Mouse (Mus musculus): ENCODE results near the gene Pik3c2b. TPM values are rescaled to one million over a fixed set of nuclear protein-coding genes. Genes with fewer than 3 reads are reported as not detected.

The Pik3c2b gene
- total RNA-seq, 1 experiment: 3.1 TPM

GRCm38 (mm10) chr1:133013331-133013730 lies 32.1 kb upstream of the Pik3c2b start:
- TF ChIP-seq ZNF384 (IDR thresholded peaks at IDR 0.05; ENCODE audit: low read depth, low read length): no peak
- TF ChIP-seq CHD2 (IDR thresholded peaks at IDR 0.05; ENCODE audit: low read depth, low read length): no peak
- no peak for TF ChIP-seq HCFC1 (IDR thresholded peaks at IDR 0.05; ENCODE audit: borderline replicate concordance, insufficient read depth, low read length)
- no peak for TF ChIP-seq MAFK (IDR thresholded peaks at IDR 0.05; ENCODE audit: insufficient read depth, low read depth, low read length)
- no peak for TF ChIP-seq ZC3H11A (IDR thresholded peaks at IDR 0.05; ENCODE audit: borderline replicate concordance, low read depth, low read length)
- Histone ChIP-seq H3K4me1 (ENCODE audit: control insufficient read depth in 2 of 2, insufficient read depth in 2 of 2, low read length in 2 of 2, poor library complexity in 1 of 2) (peaks cover 1 to 2% of the 10 kb centered on the region in 2 experiments; a peak in 1 of 4 replicates), H3K4me3 (ENCODE audit: insufficient read depth in 1 of 2, low read depth in 1 of 2, low read length in 2 of 2, poor library complexity in 1 of 2, severe bottlenecking in 1 of 2) (no peak overlapping the region; a peak in 1 of 4 replicates), H3K27ac (ENCODE audit: insufficient read depth, low read depth, low read length, poor library complexity, severe bottlenecking) (peak overlapping the region; percentile 29; the same call in 1 of the 2 replicates), H3K9ac (ENCODE audit: insufficient read depth, low read depth, low read length, poor library complexity, severe bottlenecking) (no peak overlapping the region), H3K36me3 (ENCODE audit: control insufficient read depth, insufficient read depth, low read length, poor library complexity, severe bottlenecking) (peaks cover 33% of the 10 kb centered on the region), H3K9me3 (ENCODE audit: control insufficient read depth, insufficient read depth, low read depth, low read length) (no peaks in the 10 kb centered on the region)
- in situ Hi-C loops (cut with MboI; ENCODE audit: low sequenced_read_pairs in 2 of 2, unreplicated experiment in 2 of 2): no loop called here
- DNase-seq (ENCODE audit: low read depth, low spot score): no peak

GRCm38 (mm10) chr1:133014196-133014595 lies 31.3 kb upstream of the Pik3c2b start:
- DNase-seq (ENCODE audit: low read depth, low spot score): no peak
- in situ Hi-C loops (cut with MboI; ENCODE audit: low sequenced_read_pairs in 2 of 2, unreplicated experiment in 2 of 2): no loop called here
- TF ChIP-seq ZC3H11A (IDR thresholded peaks at IDR 0.05; ENCODE audit: borderline replicate concordance, low read depth, low read length) (no peak), CHD2 (IDR thresholded peaks at IDR 0.05; ENCODE audit: low read depth, low read length) (no peak), MAFK (IDR thresholded peaks at IDR 0.05; ENCODE audit: insufficient read depth, low read depth, low read length) (no peak), ZNF384 (IDR thresholded peaks at IDR 0.05; ENCODE audit: low read depth, low read length) (no peak), HCFC1 (IDR thresholded peaks at IDR 0.05; ENCODE audit: borderline replicate concordance, insufficient read depth, low read length) (no peak)
- no peaks in the 10 kb centered on the region for H3K9me3 ChIP-seq (ENCODE audit: control insufficient read depth, insufficient read depth, low read depth, low read length)
- no peak overlapping the region for H3K27ac ChIP-seq (ENCODE audit: insufficient read depth, low read depth, low read length, poor library complexity, severe bottlenecking)
- H3K9ac ChIP-seq (ENCODE audit: insufficient read depth, low read depth, low read length, poor library complexity, severe bottlenecking): no peak overlapping the region; the same call in 1 of the 2 replicates
- H3K4me3 ChIP-seq (ENCODE audit: insufficient read depth in 1 of 2, low read depth in 1 of 2, low read length in 2 of 2, poor library complexity in 1 of 2, severe bottlenecking in 1 of 2): no peak overlapping the region
- H3K4me1 ChIP-seq (ENCODE audit: control insufficient read depth in 2 of 2, insufficient read depth in 2 of 2, low read length in 2 of 2, poor library complexity in 1 of 2): peaks cover 1 to 2% of the 10 kb centered on the region in 2 experiments; a peak in 1 of 4 replicates
- H3K36me3 ChIP-seq (ENCODE audit: control insufficient read depth, insufficient read depth, low read length, poor library complexity, severe bottlenecking): peaks cover 27% of the 10 kb centered on the region

GRCm38 (mm10) chr1:133016775-133017428 lies 28.6 kb upstream of the Pik3c2b start:
- Histone ChIP-seq H3K27ac (ENCODE audit: insufficient read depth, low read depth, low read length, poor library complexity, severe bottlenecking) (peak overlapping the region; percentile 25; the same call in 1 of the 2 replicates), H3K9me3 (ENCODE audit: control insufficient read depth, insufficient read depth, low read depth, low read length) (no peaks in the 10 kb centered on the region), H3K36me3 (ENCODE audit: control insufficient read depth, insufficient read depth, low read length, poor library complexity, severe bottlenecking) (peaks cover 17% of the 10 kb centered on the region), H3K9ac (ENCODE audit: insufficient read depth, low read depth, low read length, poor library complexity, severe bottlenecking) (peak overlapping the region; percentile 32; the same call in 1 of the 2 replicates), H3K4me3 (ENCODE audit: insufficient read depth in 1 of 2, low read depth in 1 of 2, low read length in 2 of 2, poor library complexity in 1 of 2, severe bottlenecking in 1 of 2) (peak overlapping the region; percentile 46 to 50), H3K4me1 (ENCODE audit: control insufficient read depth in 2 of 2, insufficient read depth in 2 of 2, low read length in 2 of 2, poor library complexity in 1 of 2) (peaks cover 1 to 6% of the 10 kb centered on the region in 2 experiments; a peak in 1 of 4 replicates)
- DNase-seq (ENCODE audit: low read depth, low spot score): no peak
- in situ Hi-C loops (cut with MboI; ENCODE audit: low sequenced_read_pairs in 2 of 2, unreplicated experiment in 2 of 2): no loop called here
- TF ChIP-seq ZC3H11A (IDR thresholded peaks at IDR 0.05; ENCODE audit: borderline replicate concordance, low read depth, low read length) (no peak), ZNF384 (IDR thresholded peaks at IDR 0.05; ENCODE audit: low read depth, low read length) (peak; percentile 66)

GRCm38 (mm10) chr1:133018580-133018979 lies 26.9 kb upstream of the Pik3c2b start:
- H3K9me3 ChIP-seq (ENCODE audit: control insufficient read depth, insufficient read depth, low read depth, low read length): no peaks in the 10 kb centered on the region
- H3K4me1 ChIP-seq (ENCODE audit: control insufficient read depth in 2 of 2, insufficient read depth in 2 of 2, low read length in 2 of 2, poor library complexity in 1 of 2): peaks cover 0 to 5% of the 10 kb centered on the region in 2 experiments; a peak in 1 of 4 replicates
- H3K9ac ChIP-seq (ENCODE audit: insufficient read depth, low read depth, low read length, poor library complexity, severe bottlenecking): peak overlapping the region; percentile 68; the same call in 1 of the 2 replicates
- peak overlapping the region; percentile 50 to 70 for H3K4me3 ChIP-seq (ENCODE audit: insufficient read depth in 1 of 2, low read depth in 1 of 2, low read length in 2 of 2, poor library complexity in 1 of 2, severe bottlenecking in 1 of 2)
- peak overlapping the region; percentile 99; the same call in 1 of the 2 replicates for H3K27ac ChIP-seq (ENCODE audit: insufficient read depth, low read depth, low read length, poor library complexity, severe bottlenecking)
- TF ChIP-seq CHD2 (IDR thresholded peaks at IDR 0.05; ENCODE audit: low read depth, low read length): no peak
- TF ChIP-seq ZNF384 (IDR thresholded peaks at IDR 0.05; ENCODE audit: low read depth, low read length): no peak
- no peak for TF ChIP-seq ZC3H11A (IDR thresholded peaks at IDR 0.05; ENCODE audit: borderline replicate concordance, low read depth, low read length)
- no peak for TF ChIP-seq HCFC1 (IDR thresholded peaks at IDR 0.05; ENCODE audit: borderline replicate concordance, insufficient read depth, low read length)
- no peak for TF ChIP-seq MAFK (IDR thresholded peaks at IDR 0.05; ENCODE audit: insufficient read depth, low read depth, low read length)
- DNase-seq (ENCODE audit: low read depth, low spot score): no peak
- in situ Hi-C loops (cut with MboI; ENCODE audit: low sequenced_read_pairs in 2 of 2, unreplicated experiment in 2 of 2): no loop called here
- H3K36me3 ChIP-seq (ENCODE audit: control insufficient read depth, insufficient read depth, low read length, poor library complexity, severe bottlenecking): peaks cover 12% of the 10 kb centered on the region
